ENCODE assay signal across 15 mouse cellular contexts in genomic region chr12:17715720-17716478, GRCm38 (mm10). TPM values are rescaled to one million over a fixed set of nuclear protein-coding genes. Genes with fewer than 3 reads are reported as not detected.
DNase-seq lines count a peak whose midpoint lies in the region; TF ChIP-seq lines count a peak whose summit lies in the region.
"Had no signal": no experiment of that assay in that cellular context is flagged by ENCODE, and none has a peak within 500 bp of the region (broad histone marks: within the 10 kb centered on the region; RNA-seq: fewer than 3 reads in every experiment).

No protein-coding gene starts in this region.

- H3K4me1 ChIP-seq in spleen, adult 2 months (ENCODE audit: control insufficient read depth, insufficient read depth, insufficient read length): peaks cover 12% of the 10 kb centered on the region; the same call in 1 of the 2 replicates

- no peak for TF ChIP-seq CTCF in spleen, adult 2 months (IDR thresholded peaks at IDR 0.05; ENCODE audit: extremely low read depth, insufficient read depth, insufficient read length, insufficient replicate concordance)

- intact Hi-C loops in left cerebral cortex, postnatal 14 days (cut with DNase I): no loop called here

- TF ChIP-seq POLR2A in spleen, adult 2 months (IDR thresholded peaks at IDR 0.05; ENCODE audit: low read depth, low read length): no peak

- DNase-seq in spleen, adult 2 months (ENCODE audit: low read depth in 1 of 2, low spot score in 2 of 2): peak; percentile 23 to 34
- DNase-seq in spleen, postnatal 10 days (ENCODE audit: low spot score in 2 of 2): no peak
- peak; percentile 18 for DNase-seq in c-Kit-positive CD71-positive TER-119-positive erythroid progenitor cells, embryonic 14.5 days (ENCODE audit: low spot score)
- DNase-seq in lung, postnatal 36 days: peak; percentile 78
- DNase-seq in thymus, postnatal 25 days: peak; percentile 33
- no peak for DNase-seq in left cerebral cortex, postnatal 14 days (ENCODE audit: low spot score in 2 of 2)
- no peak for DNase-seq in adrenal gland, adult (ENCODE audit: inconsistent age in 2 of 2, low spot score in 1 of 2)
- no peak for DNase-seq in spleen, postnatal 14 days (ENCODE audit: low spot score in 2 of 2)
- DNase-seq: cerebellum, postnatal 25 days; kidney, postnatal 14 days; spleen, adult 18-20 months had no signal

- no peaks in the 10 kb centered on the region for H3K27me3 ChIP-seq in spleen, adult 2 months (ENCODE audit: control insufficient read depth, insufficient read depth, low read length)
- H3K27me3 ChIP-seq: hindbrain, embryonic 15.5 days; midbrain, embryonic 12.5 days; neural tube, embryonic 15.5 days had no signal

- 45% methylated on average over 4 of the region's 4 CpGs for WGBS in spleen, adult 2 months

- no peak overlapping the region for H3K4me3 ChIP-seq in spleen, adult 2 months (ENCODE audit: extremely low read depth, insufficient read depth, insufficient read length)
- H3K4me3 ChIP-seq: hindbrain, embryonic 15.5 days; limb, embryonic 10.5 days; midbrain, embryonic 12.5 days; neural tube, embryonic 15.5 days had no signal

- H3K27ac ChIP-seq in spleen, adult 2 months (ENCODE audit: insufficient read depth, low read length): peak overlapping the region; percentile 63
- H3K27ac ChIP-seq: hindbrain, embryonic 15.5 days; limb, embryonic 10.5 days; midbrain, embryonic 12.5 days; neural tube, embryonic 15.5 days had no signal

- H3K36me3 ChIP-seq in spleen, adult 2 months (ENCODE audit: control insufficient read depth, insufficient read depth, low read length): no peaks in the 10 kb centered on the region
- H3K36me3 ChIP-seq: hindbrain, embryonic 15.5 days; midbrain, embryonic 12.5 days; neural tube, embryonic 15.5 days had no signal

RNA-seq across cellular contexts. Expression of gene Hpcal1, which starts 25.2 kb away (rescaled TPM):
- polyA plus RNA-seq in spleen, adult 2 months (2012; rRNA removed): 76.2 and 81.8 TPM in 2 replicates
- total RNA-seq in left cerebral cortex, postnatal 14 days (2021): 10 to 100 TPM; 53.6 to 82.5 TPM

Comparison
In these comparisons a context has a peak if more than half of its experiments do, and no peak if none do; other contexts are left out.
1. DNase-seq: peak in spleen, adult 2 months (2 of 2), c-Kit-positive CD71-positive TER-119-positive erythroid progenitor cells, embryonic 14.5 days (single experiment), lung, postnatal 36 days (single experiment) and thymus, postnatal 25 days (single experiment); none in spleen, postnatal 10 days (0 of 2), left cerebral cortex, postnatal 14 days (0 of 2), adrenal gland, adult (0 of 2) and spleen, postnatal 14 days (0 of 2).